In the genomic region with DNA sequence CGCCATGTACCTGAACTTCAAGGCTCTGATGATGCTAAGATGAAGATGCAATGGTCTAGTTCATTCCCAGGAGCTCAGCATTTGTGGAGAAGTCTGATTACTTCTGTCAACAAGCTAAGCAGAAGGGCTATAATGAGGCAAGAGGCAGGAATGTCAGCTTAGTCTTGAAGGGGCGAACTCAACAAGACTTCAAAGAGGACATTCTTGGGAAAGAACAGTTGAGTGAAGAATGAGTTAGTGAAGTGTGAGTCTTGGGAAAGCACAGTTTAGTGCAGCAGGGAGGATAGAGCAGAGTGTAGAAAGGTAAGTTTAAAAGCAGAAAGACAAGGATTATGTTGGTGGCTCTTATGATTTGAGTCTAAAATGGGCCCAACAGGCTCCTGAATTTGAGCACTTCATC, we compare ENCODE assay signal across 28 mouse cellular contexts.
"Had no signal": no experiment of that assay in that cellular context is flagged by ENCODE, and none has a peak within 500 bp of the region (broad histone marks: within the 10 kb centered on the region; RNA-seq: fewer than 3 reads in every experiment).

No protein-coding gene starts in this region.

- H3K4me3 ChIP-seq: embryonic facial prominence, embryonic 10.5 days; embryonic facial prominence, embryonic 12.5 days; embryonic facial prominence, embryonic 13.5 days; embryonic facial prominence, embryonic 15.5 days; erythroblast, embryonic 14.5 days; forebrain, embryonic 10.5 days; forebrain, embryonic 12.5 days; forebrain, embryonic 13.5 days; forebrain, embryonic 15.5 days; gastrocnemius, adult 2 months; heart, adult 2 months had no signal

- ATAC-seq: forebrain, embryonic 13.5 days; forebrain, embryonic 14.5 days; forebrain, embryonic 15.5 days; forebrain, embryonic 16.5 days; forebrain, postnatal 0 days had no signal

- H3K36me3 ChIP-seq: embryonic facial prominence, embryonic 10.5 days; embryonic facial prominence, embryonic 12.5 days; embryonic facial prominence, embryonic 13.5 days; embryonic facial prominence, embryonic 15.5 days; forebrain, embryonic 10.5 days; forebrain, embryonic 12.5 days; forebrain, embryonic 15.5 days had no signal

- H3K4me2 ChIP-seq: embryonic facial prominence, embryonic 12.5 days; embryonic facial prominence, embryonic 13.5 days; embryonic facial prominence, embryonic 15.5 days; forebrain, embryonic 12.5 days; forebrain, embryonic 13.5 days; forebrain, embryonic 15.5 days had no signal

- H3K9ac ChIP-seq: embryonic facial prominence, embryonic 12.5 days; embryonic facial prominence, embryonic 13.5 days; embryonic facial prominence, embryonic 15.5 days; forebrain, embryonic 12.5 days; forebrain, embryonic 13.5 days; forebrain, embryonic 15.5 days; forebrain, postnatal 0 days had no signal

- H3K9me3 ChIP-seq: embryonic facial prominence, embryonic 10.5 days; embryonic facial prominence, embryonic 12.5 days; embryonic facial prominence, embryonic 13.5 days; embryonic facial prominence, embryonic 15.5 days; forebrain, embryonic 10.5 days; forebrain, embryonic 12.5 days; forebrain, embryonic 13.5 days; forebrain, embryonic 15.5 days had no signal

- DNase-seq: cerebellum, adult 8-10 months; cerebellum, adult 9-10 months; cerebellum, adult 9-11 months; cerebellum, postnatal 10 days; cerebellum, postnatal 14 days; cerebellum, postnatal 25 days; cerebellum, postnatal 36 days; embryo, embryonic 11 days; forebrain, postnatal 0 days; gastrocnemius, adult 2 months; gastrocnemius, postnatal 10 days; gastrocnemius, postnatal 14 days; gastrocnemius, postnatal 25 days; gastrocnemius, postnatal 36 days; heart, adult 11 months; heart, adult 18-20 months; heart, adult 2 months had no signal

- H3K27me3 ChIP-seq: embryonic facial prominence, embryonic 12.5 days; embryonic facial prominence, embryonic 13.5 days; embryonic facial prominence, embryonic 15.5 days; forebrain, embryonic 12.5 days; forebrain, embryonic 13.5 days; forebrain, embryonic 15.5 days had no signal

- H3K4me1 ChIP-seq: forebrain, embryonic 12.5 days; forebrain, embryonic 13.5 days; forebrain, embryonic 15.5 days had no signal

- H3K27ac ChIP-seq: embryonic facial prominence, embryonic 10.5 days; embryonic facial prominence, embryonic 12.5 days; embryonic facial prominence, embryonic 13.5 days; embryonic facial prominence, embryonic 15.5 days; forebrain, embryonic 10.5 days; forebrain, embryonic 12.5 days; forebrain, embryonic 13.5 days; forebrain, embryonic 15.5 days; gastrocnemius, adult 2 months; heart, adult 2 months had no signal
